Mouse (Mus musculus) frontal cortex, postnatal 14 days (tissue): ENCODE results near the gene Sgms1.

Experiments used
- DNase-seq, 2 experiments: peaks; one replicate each; pipeline ENCODE4 v3.0.0; 2022; ENCODE audit warnings: low spot score in 2 of 2

The Sgms1 gene

DNA sequence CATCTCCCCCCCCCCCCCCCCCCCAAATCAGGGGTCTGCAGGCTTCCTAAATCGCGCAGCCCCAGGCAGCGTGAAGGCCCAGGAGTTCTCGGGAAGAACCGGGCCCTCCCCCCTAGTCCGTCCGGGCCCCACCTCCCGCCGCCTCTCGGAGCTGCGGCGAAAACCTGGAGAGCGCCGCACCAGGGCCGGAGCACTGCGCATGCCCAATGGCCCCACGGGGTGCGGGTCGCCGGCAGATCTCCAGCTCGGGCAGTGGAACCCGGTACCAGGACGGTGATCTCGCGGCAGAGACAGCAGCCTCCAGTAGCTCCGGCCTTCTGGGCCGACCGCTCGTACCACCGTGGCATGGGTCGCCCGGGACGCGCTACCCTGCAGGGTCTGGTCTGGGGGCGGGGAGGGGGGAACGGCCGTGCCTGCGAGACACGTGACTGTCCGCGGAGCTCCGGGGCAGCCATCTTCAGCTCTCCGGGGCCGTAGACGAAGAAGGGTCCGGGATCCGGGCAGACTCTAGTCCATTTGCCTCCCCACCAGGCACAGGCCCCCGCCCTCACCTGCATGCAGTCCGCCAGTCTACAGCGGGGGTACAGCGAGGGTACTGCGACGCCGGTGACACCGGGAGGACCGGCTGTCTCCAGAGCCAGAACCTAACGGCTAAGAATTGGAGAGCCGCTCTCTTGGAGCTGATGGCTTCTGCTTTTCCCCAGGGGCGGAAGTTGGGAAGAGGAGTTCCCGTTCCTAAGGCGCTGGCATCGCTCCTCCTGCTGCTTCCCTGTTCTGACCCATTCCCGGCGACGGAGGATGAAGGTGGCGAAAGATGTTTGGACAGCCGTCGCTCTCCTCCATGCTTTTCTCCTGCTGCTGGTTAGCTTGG, at the start of gene Sgms1:
Gene Sgms1 (minus strand): TSS at position 714 of the 871 bp plus-strand sequence.
- peak; percentile 75 to 81 for DNase-seq

- no peak for DNase-seq
These were observed 36.3 kb upstream of the Sgms1 start for GRCm38 (mm10) chr19:32425856-32426255.

DNA sequence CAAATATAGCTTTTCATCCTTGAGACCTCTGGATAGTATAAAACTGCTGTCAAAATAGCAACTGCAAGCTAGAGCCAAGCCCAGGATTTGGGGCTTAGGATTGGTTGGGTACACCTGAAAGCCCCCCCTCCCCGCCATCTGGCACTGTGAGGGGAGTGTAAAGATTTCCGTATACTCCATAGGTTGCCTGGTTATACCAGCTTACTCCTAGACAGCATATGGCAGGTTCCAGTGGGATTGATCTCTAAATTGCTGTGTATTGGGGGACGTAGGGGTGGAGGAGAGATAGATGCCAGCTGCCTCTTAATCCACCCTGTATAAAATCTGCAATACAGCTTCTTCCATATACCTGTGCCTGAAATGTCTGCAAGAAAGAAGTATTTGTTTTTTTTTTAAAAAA, 35.2 kb upstream of the Sgms1 start:
- no peak for DNase-seq

DNA sequence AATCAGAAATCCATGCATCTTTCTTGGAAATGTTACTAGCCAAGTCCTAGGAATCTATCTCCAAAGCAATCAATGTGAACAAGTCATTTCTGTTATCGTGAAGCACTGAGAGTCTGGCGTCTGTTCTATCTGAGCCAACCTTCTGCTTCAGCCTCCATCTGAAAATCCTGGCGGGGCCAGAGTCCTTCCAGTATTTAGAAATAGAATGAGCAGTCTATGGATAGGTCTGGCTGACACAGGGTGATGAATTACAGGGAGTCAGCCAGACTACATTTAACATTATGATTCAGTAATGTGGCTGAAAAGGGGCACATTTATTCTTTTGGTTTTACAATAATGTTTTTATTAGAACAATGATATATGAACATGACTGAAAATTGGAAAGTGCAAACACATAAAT, 29.6 kb upstream of the Sgms1 start:
- DNase-seq = no peak

GRCm38 (mm10) chr19:32416692-32417317, 27.3 kb upstream of the Sgms1 start:
- no peak for DNase-seq

DNA sequence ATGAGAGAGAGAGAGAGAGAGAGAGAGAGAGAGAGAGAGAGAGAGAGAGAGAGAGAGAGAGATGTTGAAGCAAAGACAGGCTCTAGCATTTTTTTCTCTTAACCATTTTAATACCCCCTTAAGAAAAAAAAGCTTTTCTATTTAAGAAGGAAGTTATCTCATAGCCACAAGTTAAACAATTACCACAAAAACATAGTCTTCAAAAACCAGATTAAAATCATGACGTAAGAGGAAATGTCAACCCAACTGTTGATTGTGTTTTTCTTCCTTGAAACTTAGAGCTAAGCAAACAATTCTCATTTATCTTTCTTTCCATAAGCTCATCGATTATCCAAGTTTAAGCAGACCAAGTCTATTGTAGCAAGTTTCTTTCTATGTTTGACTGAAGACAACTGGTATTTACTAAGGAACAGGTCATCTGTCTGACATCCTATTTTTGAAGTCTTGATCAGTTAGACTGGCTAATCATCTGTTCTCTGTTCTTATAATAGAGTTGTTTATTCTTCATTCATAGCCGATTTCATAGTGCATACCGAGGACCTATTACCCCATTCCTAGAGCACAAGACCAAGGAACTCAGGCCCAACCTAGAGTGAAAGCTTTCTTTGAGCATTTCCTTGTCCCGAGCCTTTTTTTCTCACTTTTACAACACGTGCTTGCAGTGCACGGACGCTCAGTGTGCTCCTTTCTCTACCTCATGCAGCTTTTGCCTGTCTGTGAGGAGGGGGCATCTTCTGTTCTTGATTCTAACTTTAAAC, 20.3 kb upstream of the Sgms1 start:
- no peak for DNase-seq

GRCm38 (mm10) chr19:32406717-32407116, 17.2 kb upstream of the Sgms1 start:
- no peak for DNase-seq

GRCm38 (mm10) chr19:32404386-32404785, 14.9 kb upstream of the Sgms1 start:
- no peak for DNase-seq

DNA sequence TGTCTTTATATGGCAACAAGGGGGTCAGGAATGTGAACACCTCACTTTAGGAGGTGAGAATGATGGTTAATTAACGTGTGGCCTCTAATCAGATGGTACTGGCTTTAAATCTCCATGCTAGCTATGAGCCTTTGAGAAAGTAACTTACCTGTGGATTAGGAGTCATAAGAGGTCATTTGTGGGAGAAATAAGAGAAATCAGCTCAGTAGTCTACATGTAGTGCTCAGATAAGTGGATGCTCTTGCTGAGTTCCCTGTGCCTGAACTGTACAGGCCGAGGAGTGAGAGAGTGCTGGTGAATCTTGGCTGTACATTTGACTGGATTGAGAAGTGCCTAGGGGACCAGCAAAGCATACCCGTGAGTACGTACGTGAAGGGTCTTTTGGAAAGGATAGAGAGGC, 14.3 kb upstream of the Sgms1 start:
- DNase-seq = no peak

DNA sequence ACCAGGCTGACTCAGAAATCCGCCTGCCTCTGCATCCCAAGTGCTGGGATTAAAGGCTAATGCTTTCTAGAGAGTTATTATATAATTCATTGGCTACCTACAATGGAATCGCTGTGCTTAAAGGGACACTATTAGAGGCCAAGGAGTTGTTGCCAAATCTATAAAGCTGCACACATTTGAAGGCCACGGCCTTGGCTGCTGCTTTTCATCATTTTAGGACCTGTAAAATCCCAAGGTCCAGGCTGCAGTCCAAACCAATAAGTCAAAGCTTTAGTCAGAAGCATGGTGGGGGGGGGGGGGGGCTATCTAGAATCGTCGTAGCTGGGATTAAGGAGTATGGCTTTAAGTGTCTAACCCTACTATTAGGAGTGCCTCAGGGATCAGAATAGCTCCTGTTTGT, 9.0 kb upstream of the Sgms1 start:
- no peak for DNase-seq

- no peak for DNase-seq
These were observed 6.8 kb upstream of the Sgms1 start for GRCm38 (mm10) chr19:32396303-32396702.

DNA sequence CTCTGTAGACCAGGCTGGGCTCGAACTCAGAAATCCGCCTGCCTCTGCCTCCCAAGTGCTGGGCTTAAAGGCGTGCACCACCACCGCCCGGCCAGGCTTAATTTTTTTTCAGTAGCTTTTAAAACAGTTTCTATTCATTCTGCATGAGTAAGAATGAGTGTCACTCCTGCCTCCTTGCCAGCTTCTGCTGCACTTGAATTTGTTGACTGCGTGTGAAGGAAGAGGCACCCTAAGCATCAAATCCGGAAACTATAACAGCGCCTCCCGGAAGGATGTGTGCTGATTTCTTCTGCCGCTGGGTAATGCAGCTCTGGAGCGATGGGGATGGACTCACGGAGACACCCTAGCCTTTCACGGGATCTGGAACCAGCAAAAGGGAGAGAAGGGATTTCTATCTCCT, 5.3 kb upstream of the Sgms1 start:
- no peak for DNase-seq

DNA sequence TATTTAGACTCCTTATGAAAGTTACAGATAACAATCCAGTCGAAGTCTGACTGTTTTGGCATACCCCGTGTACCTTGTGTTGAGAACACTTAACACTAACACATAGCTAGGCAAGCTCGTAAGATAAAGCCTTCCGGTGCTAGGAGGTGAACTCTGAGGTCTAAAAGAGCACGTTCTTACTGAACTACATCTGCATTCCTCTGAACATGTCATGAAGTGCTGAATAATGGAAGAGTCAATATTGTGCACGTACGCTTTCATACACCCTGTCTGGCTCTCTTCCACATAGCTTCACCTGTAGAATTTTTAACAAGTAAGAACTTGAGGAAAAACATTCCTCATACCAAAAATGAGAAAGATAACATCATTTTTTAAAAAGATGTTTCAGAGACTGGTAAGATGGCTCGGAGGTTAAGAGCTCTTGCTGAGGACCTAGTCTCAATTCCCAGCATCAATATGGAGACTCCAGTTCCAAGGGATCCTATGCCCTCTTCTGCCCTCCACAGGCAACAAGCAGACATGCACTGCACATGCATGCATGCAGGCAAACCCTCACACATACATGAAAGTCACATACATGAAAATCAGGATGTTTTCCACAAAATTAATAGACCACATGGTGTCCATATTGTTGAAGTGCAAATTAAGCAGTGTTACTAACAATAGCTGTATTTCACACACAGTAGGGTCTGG, 4.4 kb upstream of the Sgms1 start:
- DNase-seq = no peak

- DNase-seq = no peak
These were observed 3.7 kb upstream of the Sgms1 start for GRCm38 (mm10) chr19:32393092-32393745.

- DNase-seq = no peak
These were observed 1.9 kb upstream of the Sgms1 start for GRCm38 (mm10) chr19:32391441-32391840.

DNA sequence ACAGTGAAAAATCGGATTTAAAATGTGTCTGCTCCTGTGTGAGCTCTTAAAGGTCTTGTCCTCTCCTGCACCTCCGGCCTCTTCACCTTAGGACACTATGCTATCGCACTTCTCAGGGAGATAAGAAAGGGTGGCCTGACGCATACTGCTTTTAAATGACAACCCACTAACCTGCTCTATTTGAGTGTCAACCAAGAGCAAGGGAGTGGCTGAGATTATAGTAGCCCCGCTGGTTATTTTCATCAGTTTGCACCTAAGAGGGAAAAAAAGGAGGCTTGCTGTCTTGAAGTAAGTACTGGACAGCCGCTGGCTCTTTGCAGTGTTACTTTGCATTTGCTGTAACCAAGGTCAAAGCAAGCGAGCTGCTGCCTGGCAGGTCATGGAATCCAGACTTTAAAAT, 602 bp upstream of the Sgms1 start:
- DNase-seq = no peak

- peak; percentile 85 to 87 for DNase-seq
These were observed 1.2 kb downstream of the Sgms1 start for GRCm38 (mm10) chr19:32388191-32388921.

DNA sequence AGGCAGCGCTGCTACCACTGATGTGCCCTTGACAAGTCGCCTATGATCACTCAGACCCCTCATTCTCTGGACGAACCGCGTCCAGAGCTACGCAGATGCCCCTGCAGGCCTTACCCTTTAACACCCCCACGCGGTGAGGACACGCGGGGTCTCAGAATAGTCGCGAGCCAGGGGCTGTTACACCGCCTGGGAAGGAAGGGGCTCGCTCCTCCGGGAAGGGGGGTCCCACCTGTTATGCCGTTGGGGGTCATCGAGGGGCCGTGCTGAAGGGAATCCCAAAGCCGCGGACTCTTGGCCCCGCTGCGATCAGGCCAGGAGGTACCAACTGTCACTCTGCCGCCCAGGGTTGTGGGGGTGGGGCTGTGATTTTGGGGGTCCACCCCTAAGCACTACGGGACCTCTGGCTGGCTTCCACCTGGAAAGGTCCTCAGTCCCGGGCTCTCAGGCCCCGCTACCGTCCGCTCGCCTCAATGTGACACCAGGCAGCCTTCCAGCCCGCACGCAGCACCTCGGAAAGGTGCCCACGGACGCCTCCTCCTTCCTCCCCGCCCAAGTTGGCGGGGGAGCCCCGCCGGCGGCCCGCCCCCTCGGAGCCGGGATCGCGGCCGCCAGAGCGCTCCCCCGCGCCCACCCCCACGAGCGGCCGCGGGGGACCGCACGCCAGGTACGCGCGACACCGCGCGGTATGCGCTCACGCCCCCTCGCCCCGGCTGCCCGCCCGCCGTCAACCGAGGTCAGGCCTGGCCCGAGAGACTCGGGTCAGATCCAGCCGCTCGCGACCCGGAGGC, 1.9 kb downstream of the Sgms1 start:
- DNase-seq = peak; percentile 28 to 51

DNA sequence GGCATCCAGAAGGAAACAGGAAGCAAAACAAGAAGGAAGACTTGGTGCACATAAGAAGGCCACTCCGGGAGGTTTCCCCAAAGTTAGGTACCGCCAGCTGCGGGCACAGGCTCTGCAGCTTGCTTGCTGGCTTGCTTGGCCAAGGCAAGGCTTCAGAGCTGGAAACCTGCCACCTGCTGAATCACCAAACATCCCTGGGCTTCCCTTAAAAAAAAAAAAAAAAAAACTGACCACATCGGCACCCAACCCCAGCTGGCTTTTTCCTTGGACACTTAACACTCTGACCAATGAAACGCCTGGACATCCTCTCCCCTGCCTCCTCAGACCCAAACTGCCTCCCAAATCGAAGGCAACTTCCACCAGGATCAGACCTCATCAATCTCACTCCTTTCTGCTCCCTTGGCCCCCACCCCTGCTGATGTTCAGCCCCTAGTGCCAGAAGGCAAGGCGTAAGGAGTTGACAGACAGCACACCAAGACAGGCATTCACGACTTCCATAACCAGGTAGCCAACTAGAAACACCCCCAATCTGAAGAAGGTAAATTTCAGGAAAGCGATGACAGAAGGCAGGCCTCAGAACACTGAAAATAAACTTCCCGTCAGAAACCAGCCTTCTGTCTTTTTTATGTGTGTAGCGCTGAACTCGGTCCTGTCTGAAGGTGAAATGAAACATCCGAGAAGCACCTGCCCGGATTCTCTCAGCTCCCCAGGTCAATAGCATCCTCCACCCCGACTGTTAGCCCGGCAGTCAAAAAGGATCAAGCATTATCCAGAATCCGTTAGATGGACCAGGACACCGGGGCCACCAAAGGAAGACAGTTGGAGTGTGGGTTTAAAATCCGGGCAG, 2.7 kb downstream of the Sgms1 start:
- DNase-seq = peak in 1 of 2 experiments; percentile 26
